Mouse (Mus musculus) CD8-positive naive resting alpha-beta T cell, adult 2 months (primary cell): ENCODE results near the gene Herc6.

Experiments
- DNase-seq, 2 experiments: peaks; one replicate each; pipeline ENCODE4 v3.0.0; 2022; ENCODE audit warnings: low read depth in 2 of 2, low spot score in 2 of 2

Gene Herc6

DNA sequence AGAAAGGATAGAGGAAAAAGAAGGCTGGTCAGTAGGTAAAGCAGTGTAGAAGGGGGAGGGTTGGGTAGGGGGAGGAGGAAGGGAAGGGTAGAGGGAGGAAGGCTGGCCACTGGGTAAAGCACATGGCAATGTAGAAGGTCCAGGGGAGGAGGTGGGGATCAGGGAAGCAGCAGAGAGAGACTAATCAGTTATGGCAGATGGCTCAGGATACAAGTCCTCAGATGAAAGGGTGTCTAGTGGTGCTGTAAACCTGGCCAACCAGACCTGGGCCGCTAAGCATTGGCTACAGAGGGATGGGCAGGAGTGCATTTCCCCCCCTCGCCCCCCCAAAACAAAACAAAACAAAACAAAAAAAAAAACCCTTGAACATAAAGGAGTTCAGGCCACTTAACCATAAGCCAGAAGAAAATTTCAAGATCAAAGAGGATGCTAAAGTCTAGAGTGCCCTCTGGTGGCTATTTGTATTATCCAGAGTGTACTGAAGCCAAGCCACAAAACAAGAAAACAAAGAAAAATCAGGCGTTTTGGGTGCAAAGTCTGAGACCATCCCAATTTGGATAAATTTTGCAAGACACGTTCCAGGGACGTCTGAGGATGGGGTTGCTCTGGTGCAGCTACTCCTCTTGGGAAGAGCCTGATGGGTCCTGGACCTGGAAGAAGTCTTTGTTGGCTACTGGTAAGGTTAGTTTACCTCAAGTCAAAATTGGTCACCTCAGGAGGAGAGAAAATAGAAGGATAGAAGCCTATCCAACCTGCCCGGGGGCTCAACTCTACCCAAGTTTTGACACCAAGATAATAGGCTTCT lies 10.4 kb upstream of the Herc6 start:
- DNase-seq, result peak; percentile 39 to 57

- DNase-seq, result no peak
These were observed 9.2 kb upstream of the Herc6 start for GRCm38 (mm10) chr6:57571587-57571986.

- DNase-seq, result no peak
These were observed 795 bp downstream of the Herc6 start for GRCm38 (mm10) chr6:57581595-57581994.

DNA sequence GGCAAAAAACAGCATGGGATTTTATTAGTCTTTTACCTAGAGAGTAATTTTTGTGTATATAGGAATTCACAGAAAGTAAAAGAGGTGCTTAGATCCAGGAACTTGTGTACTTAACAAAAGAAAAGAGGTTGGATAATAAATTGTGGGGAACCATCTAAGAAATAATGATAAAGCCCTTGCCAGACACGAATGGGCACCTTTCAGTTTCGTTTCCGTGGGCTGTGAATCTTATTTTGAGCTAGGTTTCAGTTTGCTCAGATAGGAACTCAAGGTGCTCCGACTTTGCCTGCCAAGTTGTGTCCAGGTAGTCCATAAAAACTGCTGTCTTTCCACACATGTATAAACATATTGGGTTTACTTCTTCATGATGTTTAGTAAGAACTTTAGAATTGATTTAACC lies 1.6 kb downstream of the Herc6 start:
- peak in 1 of 2 experiments; percentile 35 for DNase-seq

GRCm38 (mm10) chr6:57605546-57606307 lies 24.9 kb downstream of the Herc6 start:
- no peak for DNase-seq

DNA sequence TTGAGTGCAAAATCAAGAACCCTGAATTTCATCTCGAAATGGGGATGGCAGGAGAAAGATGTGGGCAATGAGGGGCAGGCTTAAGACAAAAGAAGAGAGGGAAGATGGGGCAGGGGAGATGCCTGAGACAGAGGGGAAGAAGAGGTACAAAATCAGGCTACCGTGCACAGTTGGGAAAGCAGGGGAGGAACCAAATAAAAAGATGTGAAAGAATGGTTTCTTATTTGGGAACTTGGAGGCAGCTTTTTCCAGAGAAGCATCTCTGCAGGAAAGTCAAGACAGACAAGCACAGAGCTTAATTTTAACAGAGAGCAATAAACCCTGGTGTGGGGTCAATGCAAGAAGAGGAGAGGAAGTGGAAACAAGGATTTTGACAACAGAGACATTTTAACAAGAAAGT lies 27.2 kb downstream of the Herc6 start:
- DNase-seq, result no peak

- DNase-seq, result peak in 1 of 2 experiments; percentile 4
These were observed 28.8 kb downstream of the Herc6 start for GRCm38 (mm10) chr6:57609631-57610030.

DNA sequence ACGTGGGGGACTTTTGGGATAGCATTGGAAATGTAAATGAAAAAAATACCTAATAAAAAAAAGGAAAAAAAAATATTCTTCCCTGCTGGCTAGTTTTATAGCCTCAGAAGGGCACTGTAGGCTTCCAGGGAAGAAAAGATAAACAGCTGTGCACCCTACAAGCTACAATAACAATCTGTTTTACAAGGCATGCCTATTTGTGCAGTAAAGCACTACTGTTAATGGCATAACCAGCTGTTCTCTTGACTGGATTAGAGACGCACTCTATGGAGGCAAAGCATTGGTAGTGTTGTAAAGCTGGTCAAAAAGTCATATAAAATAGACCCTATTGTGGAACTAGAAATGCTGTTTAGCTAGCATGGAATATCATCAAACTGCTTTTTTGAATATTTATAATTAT lies 35.0 kb downstream of the Herc6 start:
- no peak for DNase-seq

DNA sequence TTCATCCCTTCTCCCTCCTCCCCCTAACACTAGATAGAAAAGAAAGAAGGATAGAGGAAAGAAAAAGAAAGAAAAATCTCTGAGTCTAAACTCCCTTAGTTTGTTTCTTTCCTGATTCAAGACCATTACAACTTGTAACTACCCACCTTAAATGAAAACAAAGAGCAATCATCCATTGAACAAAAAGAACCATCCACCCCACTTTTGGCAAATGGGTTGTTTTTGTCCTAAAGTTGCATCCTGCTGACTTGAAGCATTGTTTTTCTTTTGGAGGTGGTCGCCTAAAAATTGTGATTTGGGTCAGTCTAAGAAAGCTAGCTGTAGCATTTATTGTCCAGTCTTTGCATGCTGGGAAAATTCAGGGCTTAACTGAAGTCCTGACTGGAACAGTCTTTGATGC lies 58.7 kb downstream of the Herc6 start:
- DNase-seq, result no peak

GRCm38 (mm10) chr6:57641789-57642188 lies 61.0 kb downstream of the Herc6 start:
- no peak for DNase-seq

DNA sequence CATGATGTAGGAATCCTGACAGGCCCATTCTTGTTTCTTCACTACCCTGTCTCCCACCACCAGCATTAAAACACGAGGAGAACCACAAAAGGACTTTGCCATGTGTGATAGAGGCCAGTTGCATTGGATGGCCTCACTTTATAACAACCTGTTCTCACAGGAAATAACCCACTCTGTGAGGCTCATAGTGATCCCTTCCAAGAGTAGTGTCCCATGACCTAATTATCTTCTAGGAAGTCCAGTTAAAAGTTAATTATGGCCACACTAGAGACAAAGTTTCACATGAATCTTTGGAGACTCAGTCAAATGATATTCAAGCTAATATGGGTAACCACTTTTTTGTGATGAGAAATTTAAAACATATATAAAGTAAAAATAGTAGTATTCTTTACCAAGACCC lies 66.5 kb downstream of the Herc6 start:
- DNase-seq, result no peak

DNA sequence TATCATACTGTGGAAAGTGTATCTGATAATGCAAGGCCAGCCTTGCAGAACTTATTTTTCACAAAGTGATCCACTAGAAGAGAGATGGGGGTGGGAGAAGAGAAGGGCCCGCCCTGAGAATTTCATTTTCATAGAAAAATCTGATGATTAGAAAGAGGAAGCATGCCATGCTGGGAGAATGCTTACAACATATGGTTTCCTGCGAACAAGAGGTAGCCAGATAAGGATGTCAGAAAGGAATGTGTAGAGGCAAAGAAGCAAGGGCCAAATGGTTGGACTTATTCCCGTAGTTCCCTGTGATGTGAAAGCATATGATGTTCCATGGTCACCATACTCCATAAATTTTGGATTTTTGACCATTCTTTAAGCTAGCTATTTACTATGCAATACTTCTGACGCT lies 80.5 kb downstream of the Herc6 start:
- no peak for DNase-seq

GRCm38 (mm10) chr6:57684156-57684555 lies 103.4 kb downstream of the Herc6 start:
- no peak for DNase-seq

GRCm38 (mm10) chr6:57691467-57692261 lies 110.9 kb downstream of the Herc6 start, which contains the start of gene Pyurf:
Gene Pyurf (minus strand): TSS chr6:57692078.
- peak; percentile 78 to 84 for DNase-seq

DNA sequence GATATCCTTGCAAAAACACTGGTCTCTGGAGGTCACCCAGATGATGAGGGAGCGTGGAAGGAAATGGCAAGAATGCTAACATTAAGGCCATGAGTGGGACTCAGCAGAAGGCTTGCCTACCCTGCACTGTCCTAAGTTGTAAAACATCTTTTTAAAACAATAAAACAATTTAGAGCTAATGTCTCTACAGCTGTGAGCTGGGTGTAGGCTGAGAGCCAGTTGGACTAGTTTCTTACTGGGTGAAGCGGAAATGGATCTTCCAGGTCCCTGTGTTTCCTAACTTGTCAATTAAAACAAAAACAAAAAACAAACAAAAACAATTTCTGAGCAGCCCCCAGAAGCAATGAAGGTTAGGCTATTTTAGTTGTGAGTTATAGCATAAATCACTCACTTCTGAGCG lies 112.3 kb downstream of the Herc6 start:
- DNase-seq, result no peak

DNA sequence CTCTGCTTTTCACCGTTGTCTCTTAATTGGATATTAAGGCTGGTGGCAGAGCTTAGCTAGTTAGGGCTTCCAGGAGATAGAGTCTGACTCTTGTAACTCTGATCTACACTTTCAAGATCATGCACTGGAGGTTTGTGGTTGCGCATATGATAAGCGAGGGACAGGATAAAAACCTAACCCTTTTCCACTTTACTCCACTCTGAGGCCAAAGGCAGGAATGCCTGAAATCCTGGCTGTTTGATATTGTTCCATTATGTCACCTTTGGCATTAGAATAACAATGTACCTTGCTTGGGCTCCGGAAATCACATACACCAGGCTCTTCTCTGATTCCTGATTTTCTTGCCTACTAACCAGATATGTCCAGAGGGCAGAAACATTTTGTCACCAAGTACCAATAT lies 120.9 kb downstream of the Herc6 start:
- no peak for DNase-seq

DNA sequence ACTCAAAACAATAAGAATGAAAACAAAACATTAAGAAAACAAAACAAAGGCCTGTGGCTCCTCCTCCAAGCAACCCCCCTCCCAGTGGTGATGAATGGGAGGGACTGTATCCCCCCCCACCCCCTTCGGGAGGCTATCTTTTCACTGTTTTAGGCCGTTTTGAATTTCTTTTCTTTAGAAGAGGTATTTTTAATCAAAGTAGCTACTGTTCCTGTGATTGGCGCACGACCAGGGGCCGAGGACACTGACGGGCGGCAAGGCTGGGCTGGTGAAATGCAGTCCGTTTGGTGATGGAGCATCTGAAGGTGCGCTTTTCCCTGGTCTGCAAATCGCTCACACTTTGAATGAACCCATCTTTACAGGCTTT lies 121.6 kb downstream of the Herc6 start, which contains the start of gene Lancl2:
TSS of gene Lancl2 (plus strand) at position 165 of the 367 bp plus-strand sequence.
- no peak for DNase-seq

DNA sequence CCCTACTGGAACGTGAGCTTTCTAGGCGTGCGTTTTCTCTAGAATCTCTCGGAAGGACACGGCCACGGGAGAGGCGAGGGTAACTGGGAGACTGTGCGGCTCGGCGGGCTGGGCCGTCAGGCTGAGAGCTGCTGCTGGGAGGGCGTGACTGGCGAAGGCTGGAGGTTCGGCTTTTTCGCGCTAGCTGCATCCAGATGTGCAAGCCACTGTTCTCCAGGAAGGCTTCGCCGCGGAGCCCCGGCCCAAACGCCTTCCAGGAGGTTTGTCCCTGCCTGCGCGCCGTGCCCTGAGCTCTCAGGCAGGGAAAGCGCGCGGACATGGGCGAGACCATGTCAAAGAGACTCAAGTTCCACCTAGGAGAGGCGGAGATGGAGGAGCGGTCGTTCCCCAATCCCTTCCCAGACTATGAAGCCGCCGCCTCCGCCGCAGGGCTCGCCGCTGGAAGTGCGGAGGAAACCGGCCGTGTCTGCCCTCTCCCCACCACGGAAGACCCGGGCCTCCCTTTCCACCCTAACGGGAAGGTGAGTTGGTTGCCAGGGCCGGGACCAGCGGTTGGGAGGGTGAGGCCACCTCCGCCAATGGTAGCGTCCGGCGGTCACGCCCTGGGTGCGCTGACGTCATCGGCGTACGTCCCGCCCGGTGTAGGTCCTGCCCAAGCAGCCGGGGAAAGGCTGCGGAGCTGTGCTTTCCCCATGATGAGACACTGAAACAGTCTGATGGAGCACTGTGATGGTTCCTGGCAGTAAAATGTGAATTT lies 122.1 kb downstream of the Herc6 start:
- DNase-seq, result peak; percentile 89 to 91

GRCm38 (mm10) chr6:57703703-57704102 lies 122.9 kb downstream of the Herc6 start:
- DNase-seq, result no peak

GRCm38 (mm10) chr6:57706721-57707120 lies 125.9 kb downstream of the Herc6 start:
- DNase-seq, result no peak

- DNase-seq, result peak in 1 of 2 experiments; percentile 3
These were observed 130.9 kb downstream of the Herc6 start for GRCm38 (mm10) chr6:57711726-57712125.
